Mouse (Mus musculus): ENCODE data around the gene Cdcp1. TPM values are rescaled to one million over a fixed set of nuclear protein-coding genes. Genes with fewer than 3 reads are reported as not detected.

The Cdcp1 gene
- polyA plus RNA-seq, 1 experiment from 2014 or later: 0.14 TPM

DNA sequence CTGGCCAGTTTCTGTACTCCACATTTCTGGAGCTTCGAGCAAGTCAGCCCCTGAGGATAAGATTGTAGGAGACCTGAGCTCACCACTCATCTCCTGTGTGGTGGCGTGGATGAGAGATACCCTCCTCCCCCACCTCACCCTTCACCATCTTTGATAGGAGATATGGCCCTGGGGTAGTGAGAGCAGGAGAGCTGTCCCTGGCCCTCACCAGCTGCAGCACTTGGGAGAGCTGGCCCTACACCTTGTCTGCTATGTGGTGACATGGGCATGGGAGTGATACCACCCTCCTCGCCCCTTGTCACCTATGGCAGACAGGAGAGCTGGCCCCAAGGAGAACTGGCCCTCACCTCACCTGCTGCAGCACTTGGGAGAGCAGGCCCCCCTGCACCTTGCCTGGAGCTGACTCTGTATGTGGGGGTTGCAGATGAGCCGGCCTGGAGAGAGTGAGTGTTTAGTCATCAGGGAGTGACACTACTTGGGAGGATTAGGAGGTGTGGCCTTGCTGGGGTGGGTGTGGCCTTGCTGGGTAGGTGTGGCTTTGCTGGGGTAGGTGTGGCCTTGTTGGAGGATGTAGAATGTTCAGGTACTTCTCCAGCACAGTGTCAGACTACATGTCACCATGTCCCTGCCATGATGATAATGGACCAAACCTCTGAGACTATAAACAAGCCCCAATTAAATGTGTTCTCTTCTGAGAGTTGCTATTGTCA lies 52.7 kb downstream of the Cdcp1 start:
- no peak overlapping the region for H3K27ac ChIP-seq (ENCODE audit: low read length)
- H3K4me1 ChIP-seq (replicated peaks; ENCODE audit: control insufficient read depth, insufficient read depth, low read length): no peaks in the 10 kb centered on the region
- no peaks in the 10 kb centered on the region for H3K27me3 ChIP-seq (replicated peaks; ENCODE audit: control insufficient read depth, insufficient read depth, low read length)
- WGBS: 90% methylated on average over 4 of the region's 4 CpGs
- no peak overlapping the region for H3K4me3 ChIP-seq (replicated peaks; ENCODE audit: low read length)
- no peaks in the 10 kb centered on the region for H3K9me3 ChIP-seq (ENCODE audit: control insufficient read depth, low read length)
- no peak overlapping the region for H3K4me2 ChIP-seq (ENCODE audit: low read length)
- H3K9ac ChIP-seq (replicated peaks; ENCODE audit: low read depth, low read length): no peak overlapping the region
- ATAC-seq: no peak
- no peaks in the 10 kb centered on the region for H3K36me3 ChIP-seq (ENCODE audit: control insufficient read depth, insufficient read depth)

DNA sequence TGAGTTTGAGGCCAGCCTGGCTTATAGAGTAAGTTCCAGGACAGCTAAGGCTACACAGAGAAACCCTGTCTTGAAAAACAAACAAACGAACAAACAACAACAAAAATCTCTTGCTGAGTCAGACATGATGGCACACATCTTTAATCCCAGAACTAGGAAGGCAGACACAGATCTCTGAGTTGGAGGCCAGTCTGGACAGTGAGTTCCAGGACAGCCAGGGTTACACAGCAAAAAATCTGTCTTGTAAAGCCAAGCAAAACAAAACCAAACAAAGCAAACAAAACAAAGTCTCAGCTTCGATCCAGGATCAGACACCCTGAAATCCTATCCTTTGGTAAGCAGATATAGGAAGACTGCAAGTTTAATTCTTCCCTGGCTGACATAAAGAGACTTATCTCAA lies 54.0 kb downstream of the Cdcp1 start:
- ATAC-seq: no peak

DNA sequence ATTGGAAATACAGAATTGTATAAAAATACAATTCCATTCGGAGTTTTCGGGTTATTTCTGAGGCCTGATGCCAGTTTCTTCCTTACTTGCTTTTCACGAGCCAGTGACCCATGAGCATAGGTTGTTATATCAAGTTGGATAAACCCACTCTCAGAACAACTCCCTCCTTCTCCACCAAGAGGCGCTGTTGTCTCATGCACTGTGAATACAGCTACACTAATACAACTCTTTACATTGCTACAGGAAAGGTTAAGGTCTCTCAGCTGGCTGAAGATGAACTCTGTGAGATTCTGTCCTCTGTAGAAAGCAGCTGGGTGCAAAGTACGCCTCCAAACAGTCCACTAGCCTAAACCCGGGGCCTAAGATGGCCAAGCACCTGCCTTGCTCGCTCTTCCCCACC lies 56.5 kb downstream of the Cdcp1 start:
- WGBS: 63% methylated on average over 7 of the region's 7 CpGs
- Histone ChIP-seq H3K36me3 (ENCODE audit: control insufficient read depth, insufficient read depth) (no peaks in the 10 kb centered on the region), H3K4me1 (replicated peaks; ENCODE audit: control insufficient read depth, insufficient read depth, low read length) (no peaks in the 10 kb centered on the region), H3K9ac (replicated peaks; ENCODE audit: low read depth, low read length) (no peak overlapping the region), H3K9me3 (ENCODE audit: control insufficient read depth, low read length) (no peaks in the 10 kb centered on the region), H3K27me3 (replicated peaks; ENCODE audit: control insufficient read depth, insufficient read depth, low read length) (no peaks in the 10 kb centered on the region), H3K4me2 (ENCODE audit: low read length) (no peak overlapping the region), H3K27ac (ENCODE audit: low read length) (no peak overlapping the region), H3K4me3 (replicated peaks; ENCODE audit: low read length) (no peak overlapping the region)
- no peak; the same call in 1 of the 2 replicates for ATAC-seq

More for the DNA sequence above, 54.0 kb downstream of the Cdcp1 start:
- H3K36me3 ChIP-seq (ENCODE audit: control insufficient read depth, insufficient read depth): no peaks in the 10 kb centered on the region
- no peak overlapping the region for H3K9ac ChIP-seq (replicated peaks; ENCODE audit: low read depth, low read length)
- no peak overlapping the region for H3K27ac ChIP-seq (ENCODE audit: low read length)
- H3K4me2 ChIP-seq (ENCODE audit: low read length): no peak overlapping the region
- no peaks in the 10 kb centered on the region for H3K4me1 ChIP-seq (replicated peaks; ENCODE audit: control insufficient read depth, insufficient read depth, low read length)
- no peaks in the 10 kb centered on the region for H3K9me3 ChIP-seq (ENCODE audit: control insufficient read depth, low read length)
- 72% methylated on average over 2 of the region's 2 CpGs for WGBS
- H3K4me3 ChIP-seq (replicated peaks; ENCODE audit: low read length): no peak overlapping the region
- no peaks in the 10 kb centered on the region for H3K27me3 ChIP-seq (replicated peaks; ENCODE audit: control insufficient read depth, insufficient read depth, low read length)

DNA sequence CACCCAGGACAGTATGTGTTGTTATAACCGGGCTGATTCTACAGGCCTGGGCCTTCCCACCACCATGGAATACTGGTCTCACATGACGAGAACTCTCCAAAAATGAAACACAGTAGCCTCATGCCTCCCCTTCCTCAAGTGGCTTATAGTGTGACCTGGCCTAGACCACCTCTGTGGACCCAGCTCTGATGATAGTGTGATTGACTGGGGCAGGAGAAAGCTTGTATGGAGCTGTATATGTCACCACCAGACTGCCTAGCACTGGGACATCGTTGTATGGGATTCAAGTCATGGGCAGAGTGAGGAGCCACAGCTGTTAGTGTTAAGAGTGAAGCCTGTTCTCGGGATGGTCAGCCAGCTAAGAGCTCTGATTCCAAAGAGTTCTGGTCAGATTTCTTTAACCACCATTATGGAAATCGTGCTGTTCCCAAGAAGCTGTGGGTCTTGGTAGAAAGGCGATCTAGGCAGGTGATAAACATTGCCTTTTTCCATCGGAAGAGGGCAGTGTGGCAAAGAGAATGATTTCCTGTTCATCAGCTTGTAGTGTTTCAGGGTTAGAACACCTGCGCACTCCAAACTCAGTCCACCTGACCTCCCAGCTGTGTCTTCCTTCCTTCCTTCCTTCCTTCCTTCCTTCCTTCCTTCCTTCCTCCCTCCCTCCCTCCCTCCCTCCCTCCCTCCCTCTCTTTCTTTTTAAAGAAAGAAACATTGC lies 57.6 kb downstream of the Cdcp1 start:
- ATAC-seq: no peak
- Histone ChIP-seq H3K36me3 (ENCODE audit: control insufficient read depth, insufficient read depth) (no peaks in the 10 kb centered on the region), H3K9me3 (ENCODE audit: control insufficient read depth, low read length) (no peaks in the 10 kb centered on the region), H3K4me3 (replicated peaks; ENCODE audit: low read length) (no peak overlapping the region), H3K9ac (replicated peaks; ENCODE audit: low read depth, low read length) (no peak overlapping the region), H3K4me2 (ENCODE audit: low read length) (no peak overlapping the region), H3K27ac (ENCODE audit: low read length) (no peak overlapping the region), H3K4me1 (replicated peaks; ENCODE audit: control insufficient read depth, insufficient read depth, low read length) (no peaks in the 10 kb centered on the region), H3K27me3 (replicated peaks; ENCODE audit: control insufficient read depth, insufficient read depth, low read length) (no peaks in the 10 kb centered on the region)
- 66% methylated on average over 8 of the region's 8 CpGs for WGBS

DNA sequence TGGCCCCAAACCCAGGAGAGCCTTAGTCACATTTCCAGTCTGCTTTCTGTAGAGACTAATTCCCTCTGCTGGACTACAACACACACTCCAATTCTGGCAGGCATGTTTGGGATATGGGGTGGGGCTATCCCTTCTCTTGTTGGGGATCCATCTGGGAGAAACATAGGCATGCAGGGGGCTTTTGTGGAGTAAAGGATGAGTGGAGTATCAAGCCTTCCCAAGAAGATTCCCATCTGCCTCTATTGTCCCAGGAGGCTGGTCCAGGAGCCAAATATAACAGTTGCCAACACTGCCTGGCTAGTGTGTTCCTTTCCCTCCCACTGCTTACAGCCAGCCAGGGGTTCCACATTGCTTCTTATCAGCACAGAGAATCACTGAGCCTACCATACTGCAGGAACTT lies 58.1 kb downstream of the Cdcp1 start:
- Histone ChIP-seq H3K36me3 (ENCODE audit: control insufficient read depth, insufficient read depth) (no peaks in the 10 kb centered on the region), H3K4me1 (replicated peaks; ENCODE audit: control insufficient read depth, insufficient read depth, low read length) (no peaks in the 10 kb centered on the region), H3K27me3 (replicated peaks; ENCODE audit: control insufficient read depth, insufficient read depth, low read length) (no peaks in the 10 kb centered on the region), H3K4me2 (ENCODE audit: low read length) (no peak overlapping the region), H3K9ac (replicated peaks; ENCODE audit: low read depth, low read length) (no peak overlapping the region), H3K27ac (ENCODE audit: low read length) (no peak overlapping the region), H3K4me3 (replicated peaks; ENCODE audit: low read length) (no peak overlapping the region), H3K9me3 (ENCODE audit: control insufficient read depth, low read length) (no peaks in the 10 kb centered on the region)
- ATAC-seq: peak; percentile 24; the same call in 1 of the 2 replicates

DNA sequence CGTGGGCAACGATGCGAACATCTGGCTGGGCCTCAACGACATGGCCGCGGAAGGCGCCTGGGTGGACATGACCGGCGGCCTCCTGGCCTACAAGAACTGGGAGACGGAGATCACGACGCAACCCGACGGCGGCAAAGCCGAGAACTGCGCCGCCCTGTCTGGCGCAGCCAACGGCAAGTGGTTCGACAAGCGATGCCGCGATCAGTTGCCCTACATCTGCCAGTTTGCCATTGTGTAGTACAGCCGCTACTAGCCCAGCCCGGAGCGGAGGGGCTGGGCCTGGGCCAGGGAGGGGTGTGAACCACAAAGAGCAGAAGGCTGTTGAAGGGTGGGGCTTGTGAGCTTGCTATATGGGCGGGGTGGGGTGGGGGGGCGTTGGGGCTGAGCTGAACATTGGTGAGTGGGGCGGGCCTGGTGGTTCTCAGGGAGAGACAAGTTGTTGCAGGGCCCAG lies 58.9 kb downstream of the Cdcp1 start:
- Histone ChIP-seq H3K27me3 (replicated peaks; ENCODE audit: control insufficient read depth, insufficient read depth, low read length) (no peaks in the 10 kb centered on the region), H3K4me3 (replicated peaks; ENCODE audit: low read length) (peak overlapping the region; percentile 9), H3K9ac (replicated peaks; ENCODE audit: low read depth, low read length) (no peak overlapping the region), H3K27ac (ENCODE audit: low read length) (no peak overlapping the region), H3K9me3 (ENCODE audit: control insufficient read depth, low read length) (no peaks in the 10 kb centered on the region), H3K4me1 (replicated peaks; ENCODE audit: control insufficient read depth, insufficient read depth, low read length) (no peaks in the 10 kb centered on the region), H3K36me3 (ENCODE audit: control insufficient read depth, insufficient read depth) (no peaks in the 10 kb centered on the region), H3K4me2 (ENCODE audit: low read length) (peak overlapping the region; percentile 30)
- 32% methylated on average over 30 of the region's 30 CpGs for WGBS
- ATAC-seq: peak; percentile 80

DNA sequence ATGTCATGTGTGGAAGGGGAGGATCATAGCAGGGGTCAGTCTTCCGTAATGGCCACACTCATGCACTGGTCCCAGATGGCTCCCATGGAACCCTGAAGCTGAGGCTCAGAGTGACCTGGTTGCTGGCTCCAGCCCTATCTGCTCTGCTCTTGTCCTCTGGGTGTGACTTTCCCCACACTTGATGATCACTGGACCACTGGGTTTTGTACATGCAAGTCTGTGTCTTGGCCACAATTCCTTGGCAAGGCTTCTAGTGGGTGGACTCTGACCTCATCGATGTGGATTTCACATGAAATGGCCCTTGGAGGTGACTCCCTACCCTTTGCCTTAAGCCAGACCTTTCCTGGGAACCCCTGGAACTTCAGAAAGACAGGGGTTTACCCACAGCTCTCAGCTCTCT lies 62.7 kb downstream of the Cdcp1 start:
- WGBS: 97% methylated on average over 2 of the region's 2 CpGs
- no peaks in the 10 kb centered on the region for H3K36me3 ChIP-seq (ENCODE audit: control insufficient read depth, insufficient read depth)
- no peak overlapping the region for H3K27ac ChIP-seq (ENCODE audit: low read length)
- no peak overlapping the region for H3K4me2 ChIP-seq (ENCODE audit: low read length)
- ATAC-seq: no peak
- no peak overlapping the region for H3K9ac ChIP-seq (replicated peaks; ENCODE audit: low read depth, low read length)
- H3K27me3 ChIP-seq (replicated peaks; ENCODE audit: control insufficient read depth, insufficient read depth, low read length): no peaks in the 10 kb centered on the region
- no peak overlapping the region for H3K4me3 ChIP-seq (replicated peaks; ENCODE audit: low read length)
- H3K4me1 ChIP-seq (replicated peaks; ENCODE audit: control insufficient read depth, insufficient read depth, low read length): no peaks in the 10 kb centered on the region
- no peaks in the 10 kb centered on the region for H3K9me3 ChIP-seq (ENCODE audit: control insufficient read depth, low read length)

DNA sequence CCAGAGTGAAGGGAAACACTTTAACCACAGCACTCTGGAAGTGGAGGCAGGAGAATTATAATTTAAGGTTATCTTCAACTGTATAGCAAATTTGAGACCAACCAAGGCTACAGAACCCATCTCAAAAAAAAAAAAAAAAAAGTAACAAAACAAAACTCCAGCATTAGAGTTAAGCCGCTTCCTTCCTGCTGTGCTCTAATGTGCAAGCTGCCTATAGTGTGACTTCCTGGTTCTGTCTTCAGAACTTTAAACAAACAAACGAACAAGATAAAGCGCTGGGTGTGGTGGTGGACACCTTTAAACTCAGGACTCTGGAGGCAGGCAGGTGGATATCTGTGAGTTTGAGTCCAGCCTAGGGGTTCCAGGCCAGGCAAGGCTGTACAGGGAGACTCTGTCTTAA lies 63.8 kb downstream of the Cdcp1 start:
- 77% methylated on average over 3 of the region's 3 CpGs for WGBS
- Histone ChIP-seq H3K9ac (replicated peaks; ENCODE audit: low read depth, low read length) (no peak overlapping the region), H3K27me3 (replicated peaks; ENCODE audit: control insufficient read depth, insufficient read depth, low read length) (no peaks in the 10 kb centered on the region), H3K4me1 (replicated peaks; ENCODE audit: control insufficient read depth, insufficient read depth, low read length) (no peaks in the 10 kb centered on the region), H3K27ac (ENCODE audit: low read length) (no peak overlapping the region), H3K4me2 (ENCODE audit: low read length) (no peak overlapping the region), H3K9me3 (ENCODE audit: control insufficient read depth, low read length) (no peaks in the 10 kb centered on the region), H3K4me3 (replicated peaks; ENCODE audit: low read length) (no peak overlapping the region), H3K36me3 (ENCODE audit: control insufficient read depth, insufficient read depth) (no peaks in the 10 kb centered on the region)
- ATAC-seq: no peak

DNA sequence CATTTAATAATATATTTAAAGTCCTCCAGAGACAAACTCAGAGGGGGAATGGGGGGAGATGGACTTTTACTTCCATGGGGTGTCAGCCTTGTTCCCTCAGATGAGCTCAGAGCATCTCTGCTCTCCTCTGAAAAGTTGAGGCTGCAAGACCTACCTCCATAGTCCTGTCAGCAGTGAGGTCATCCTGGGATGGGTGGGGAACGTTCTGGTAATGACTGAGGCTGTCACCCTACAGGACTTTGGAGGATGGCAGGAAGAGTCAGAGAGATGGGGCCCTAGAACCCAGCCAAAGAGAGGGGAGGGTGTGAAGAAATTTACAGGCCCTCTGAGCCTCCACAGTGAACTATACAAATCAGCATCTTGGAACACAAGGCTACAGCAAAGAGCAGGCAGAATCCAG lies 64.3 kb downstream of the Cdcp1 start:
- H3K9ac ChIP-seq (replicated peaks; ENCODE audit: low read depth, low read length): no peak overlapping the region
- H3K9me3 ChIP-seq (ENCODE audit: control insufficient read depth, low read length): no peaks in the 10 kb centered on the region
- H3K36me3 ChIP-seq (ENCODE audit: control insufficient read depth, insufficient read depth): no peaks in the 10 kb centered on the region
- H3K27me3 ChIP-seq (replicated peaks; ENCODE audit: control insufficient read depth, insufficient read depth, low read length): no peaks in the 10 kb centered on the region
- ATAC-seq: no peak
- H3K4me2 ChIP-seq (ENCODE audit: low read length): no peak overlapping the region
- no peaks in the 10 kb centered on the region for H3K4me1 ChIP-seq (replicated peaks; ENCODE audit: control insufficient read depth, insufficient read depth, low read length)
- H3K4me3 ChIP-seq (replicated peaks; ENCODE audit: low read length): no peak overlapping the region
- H3K27ac ChIP-seq (ENCODE audit: low read length): no peak overlapping the region
- WGBS: 68% methylated on average over 1 of the region's 1 CpGs
